Mouse (Mus musculus) olfactory bulb, adult 2 months (tissue): ENCODE measurements around the gene Epha8.

Source experiments
- CTCF ChIP-seq: fragments of 200-500 bp; IDR thresholded peaks from 2 replicates; pipeline ENCODE4 v1.5.1; 2012; ENCODE audit warnings: low read depth, mild to moderate bottlenecking, low read length, moderate library complexity; ENCODE audit not compliant: insufficient read depth
- POLR2A ChIP-seq: fragments of 200-500 bp; IDR thresholded peaks from 2 replicates; pipeline ENCODE4 v1.6.1; 2012; ENCODE audit warnings: mild to moderate bottlenecking, low read depth, low read length, moderate library complexity; ENCODE audit not compliant: insufficient read depth

DNA sequence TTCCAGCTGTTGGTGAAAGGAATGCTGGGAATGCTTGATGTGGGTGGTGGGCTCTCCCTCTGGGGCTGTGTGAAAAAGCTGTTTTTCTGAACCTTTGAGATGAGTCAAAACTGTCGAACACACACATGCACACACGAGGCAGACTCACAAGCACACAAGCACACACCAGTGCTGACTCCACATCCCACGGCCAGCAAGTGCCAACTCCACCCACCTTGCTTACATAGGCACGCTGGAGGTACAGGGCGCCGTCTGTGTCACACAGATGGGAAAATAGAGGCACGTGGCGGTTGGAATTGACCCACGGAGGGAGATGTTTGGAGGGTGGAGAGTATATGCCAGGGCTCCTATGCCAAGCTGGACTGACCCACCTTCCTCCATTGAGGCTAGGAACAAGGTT, 44.8 kb downstream of the Epha8 start:
- TF ChIP-seq POLR2A (no peak), CTCF (no peak)
